Mouse (Mus musculus) kidney, postnatal 14 days (tissue): Measurements from ENCODE around the gene Oit3.
"Not testable (repeated sequence)": the region's sequence is repeated elsewhere in the genome, so short reads cannot be mapped to it uniquely, and the experiment has no call there.

Experiments
- DNase-seq: peaks from one replicate; pipeline ENCODE4 v3.0.0; 2022; ENCODE audit warnings: mixed read lengths

The Oit3 gene

GRCm38 (mm10) chr10:59426371-59426770 lies 15.2 kb downstream of the Oit3 start:
- peak; percentile 49 for DNase-seq

- peak; percentile 72 for DNase-seq
Observed at GRCm38 (mm10) chr10:59425369-59425768, 16.2 kb downstream of the Oit3 start.

GRCm38 (mm10) chr10:59424453-59424852 lies 17.1 kb downstream of the Oit3 start:
- peak; percentile 61 for DNase-seq

GRCm38 (mm10) chr10:59419516-59419915 lies 22.1 kb downstream of the Oit3 start:
- no peak for DNase-seq

- no peak for DNase-seq
Observed at GRCm38 (mm10) chr10:59416623-59417022, 25.0 kb downstream of the Oit3 start.

- no peak for DNase-seq
Observed at GRCm38 (mm10) chr10:59413711-59414110, 27.9 kb downstream of the Oit3 start.

GRCm38 (mm10) chr10:59410264-59410663 lies 31.3 kb downstream of the Oit3 start:
- no peak for DNase-seq

GRCm38 (mm10) chr10:59408499-59408898 lies 33.1 kb downstream of the Oit3 start:
- DNase-seq, result no peak

- DNase-seq, result no peak
Observed at GRCm38 (mm10) chr10:59403793-59404149, 37.8 kb downstream of the Oit3 start.

- no peak for DNase-seq
Observed at GRCm38 (mm10) chr10:59402899-59403792, 38.4 kb downstream of the Oit3 start, which contains the start of gene Pla2g12b. Gene Pla2g12b (plus strand): TSS chr10:59403660.

GRCm38 (mm10) chr10:59395461-59395860 lies 46.1 kb downstream of the Oit3 start, which contains the start of gene Gm10273:
Gene Gm10273 (plus strand): TSS chr10:59395632.
- not testable (repeated sequence) for DNase-seq

GRCm38 (mm10) chr10:59391907-59392306 lies 49.7 kb downstream of the Oit3 start:
- DNase-seq, result no peak

GRCm38 (mm10) chr10:59389652-59390051 lies 51.9 kb downstream of the Oit3 start:
- DNase-seq, result no peak

- no peak for DNase-seq
Observed at GRCm38 (mm10) chr10:59386951-59387350, 54.6 kb downstream of the Oit3 start.

GRCm38 (mm10) chr10:59381563-59381962 lies 60.0 kb downstream of the Oit3 start:
- DNase-seq, result not testable (repeated sequence)

- DNase-seq, result no peak
Observed at GRCm38 (mm10) chr10:59380411-59380821, 61.2 kb downstream of the Oit3 start.

- DNase-seq, result no peak
Observed at GRCm38 (mm10) chr10:59379927-59380326, 61.7 kb downstream of the Oit3 start.

- DNase-seq, result no peak
Observed at GRCm38 (mm10) chr10:59378728-59379127, 62.9 kb downstream of the Oit3 start.

GRCm38 (mm10) chr10:59377906-59378305 lies 63.7 kb downstream of the Oit3 start:
- no peak for DNase-seq
